Mouse (Mus musculus): ENCODE results near the gene Olfr715. TPM values are rescaled to one million over a fixed set of nuclear protein-coding genes. Genes with fewer than 3 reads are reported as not detected.
"Not testable (repeated sequence)": the region's sequence is repeated elsewhere in the genome, so short reads cannot be mapped to it uniquely, and the experiment has no call there.

Olfr715 gene
- not detected for total RNA-seq (2022)

DNA sequence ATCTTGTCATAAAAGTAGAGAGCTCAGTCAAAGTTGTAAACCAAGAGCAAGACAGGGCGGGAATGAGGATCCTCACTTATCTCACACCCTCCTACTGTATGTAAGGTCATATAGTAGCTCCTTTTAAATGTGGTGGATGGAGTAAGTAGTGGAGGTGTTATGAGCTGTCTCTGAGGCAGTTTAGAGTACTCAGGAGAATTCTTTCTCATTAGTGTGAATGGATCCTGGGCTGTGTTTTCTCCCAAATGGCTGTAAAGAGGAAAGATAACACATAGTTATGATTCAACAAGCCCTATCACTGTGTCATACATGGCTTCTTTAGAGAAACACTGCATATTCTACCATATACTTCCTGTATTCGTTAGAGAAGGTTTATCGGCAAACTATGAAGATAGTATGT is at the start of gene Olfr715:
Gene Olfr715, minus strand, starts transcription at position 101 of the 400 bp plus-strand sequence.
- not testable (repeated sequence) for DNase-seq (ENCODE audit: low spot score in 2 of 2)

DNA sequence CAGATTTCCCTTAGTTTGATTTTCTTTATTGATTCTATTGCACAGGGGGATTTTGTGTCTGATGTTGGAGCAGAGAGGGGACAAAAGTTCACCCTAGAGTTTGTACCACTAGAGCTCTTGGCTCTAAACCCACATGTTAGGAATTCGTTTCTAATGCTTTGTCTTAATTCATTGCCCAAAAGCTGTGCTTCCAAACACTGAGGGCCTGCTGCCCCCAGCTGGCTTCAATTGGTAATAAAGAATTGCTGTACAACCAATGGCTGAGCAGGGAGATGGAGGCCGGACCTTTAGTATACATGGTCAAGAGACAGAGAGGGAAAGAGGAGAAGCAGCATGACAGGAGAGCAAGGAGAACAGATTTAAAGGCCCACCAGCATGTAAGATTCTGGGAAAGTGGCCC is 49.5 kb upstream of the Olfr715 start:
- DNase-seq (ENCODE audit: low spot score in 2 of 2) = no peak

DNA sequence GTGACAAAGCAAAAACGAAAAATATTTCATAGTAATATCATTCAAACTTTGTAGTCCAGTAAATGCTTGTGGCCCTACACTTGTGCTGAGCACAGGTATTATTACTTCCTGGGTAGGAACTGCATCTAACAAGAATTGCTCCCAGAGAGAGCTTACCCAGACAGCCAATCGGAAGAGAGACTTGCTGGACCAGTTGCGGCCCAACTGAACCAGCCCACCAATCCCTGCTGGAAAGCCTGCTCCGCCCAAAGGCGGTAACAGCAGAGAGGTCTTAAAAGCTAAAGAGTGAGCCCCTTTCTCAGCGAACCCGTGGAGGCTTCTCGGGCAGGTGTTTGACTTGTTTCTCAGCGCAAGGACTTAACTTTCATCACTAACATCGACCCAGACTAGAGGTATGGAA is 35.8 kb upstream of the Olfr715 start, which contains the start of gene Nlrp14:
Gene Nlrp14, plus strand, starts transcription at position 301 of the 400 bp plus-strand sequence.
- DNase-seq (ENCODE audit: low spot score in 2 of 2) = no peak

DNA sequence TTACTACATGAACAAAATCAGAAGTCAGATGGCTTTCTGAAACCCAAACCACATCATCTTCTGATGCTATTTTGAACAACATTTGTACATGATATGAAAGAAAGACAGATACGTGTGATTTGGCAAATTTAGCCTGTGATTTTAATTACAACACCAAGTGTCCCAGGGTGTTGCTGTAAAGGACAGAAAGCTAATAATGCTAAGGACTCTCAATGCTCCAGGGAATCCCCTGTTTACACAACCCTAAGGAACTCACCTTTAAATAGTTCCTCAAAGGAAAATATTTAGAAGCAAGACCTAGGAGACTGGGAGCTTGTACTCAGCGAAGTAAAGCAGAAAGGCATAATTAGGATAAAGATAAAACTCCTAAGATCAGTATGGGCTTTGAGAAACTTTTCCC is 7.1 kb upstream of the Olfr715 start, which contains the start of gene Olfr716:
Gene Olfr716, plus strand, starts transcription at position 301 of the 400 bp plus-strand sequence.
- DNase-seq (ENCODE audit: low spot score in 2 of 2) = not testable (repeated sequence)

DNA sequence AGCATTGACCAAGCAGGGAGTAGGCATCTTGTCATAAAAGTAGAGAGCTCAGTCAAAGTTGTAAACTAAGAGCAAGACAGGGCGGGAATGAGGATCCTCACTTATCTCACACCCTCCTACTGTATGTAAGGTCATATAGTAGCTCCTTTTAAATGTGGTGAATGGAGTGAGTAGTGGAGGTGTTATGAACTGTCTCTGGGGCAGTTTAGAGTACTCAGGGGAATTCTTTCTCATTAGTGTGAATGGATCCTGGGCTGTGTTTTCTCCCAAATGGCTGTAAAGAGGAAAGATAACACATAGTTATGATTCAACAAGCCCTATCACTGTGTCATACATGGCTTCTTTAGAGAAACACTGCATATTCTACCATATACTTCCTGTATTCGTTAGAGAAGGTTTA is 20.6 kb downstream of the Olfr715 start, which contains the start of gene Olfr715b:
Gene Olfr715b, minus strand, starts transcription at position 101 of the 400 bp plus-strand sequence.
- DNase-seq (ENCODE audit: low spot score in 2 of 2) = not testable (repeated sequence)

DNA sequence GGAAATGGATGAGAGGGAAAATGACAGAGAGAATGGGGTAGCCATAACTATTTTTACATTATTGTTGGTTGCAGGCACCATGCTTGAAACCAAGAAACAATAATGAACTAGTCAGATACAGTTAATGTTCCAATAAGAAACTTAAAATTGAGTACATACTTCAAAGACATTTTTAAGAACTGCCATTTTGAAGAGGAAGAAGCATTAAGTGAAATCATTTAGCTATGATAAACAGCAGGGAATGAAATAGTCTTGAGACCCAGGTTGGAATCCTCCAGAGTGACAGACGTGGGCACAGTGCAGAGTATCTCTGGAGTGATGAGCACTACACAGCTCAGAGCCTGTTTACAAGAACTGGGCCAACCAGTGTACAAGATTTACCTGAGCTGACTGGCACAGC is 38.0 kb downstream of the Olfr715 start, which contains the start of gene Olfr17:
Gene Olfr17, plus strand, starts transcription at position 301 of the 400 bp plus-strand sequence.
- no peak for DNase-seq (ENCODE audit: low spot score in 2 of 2)

Other genes with a start within 250 kb of the Olfr715 start
- not detected for gene Olfr706, start 242.9 kb downstream of the Olfr715 start, total RNA-seq (2022)
- gene Olfr707, start 229.8 kb downstream of the Olfr715 start, total RNA-seq (2022) = not detected
- not detected for gene Olfr1532-ps1, start 223.1 kb downstream of the Olfr715 start, total RNA-seq (2022)
- gene Olfr709-ps1, start 198.9 kb downstream of the Olfr715 start, total RNA-seq (2022) = under 1 TPM in 1 of 4 experiments, not detected in 3; 0.14 TPM
- gene Olfr710, start 182.8 kb downstream of the Olfr715 start, total RNA-seq (2022) = not detected
- gene Olfr6, start 167.1 kb downstream of the Olfr715 start, total RNA-seq (2022) = not detected
- gene Olfr711, start 155.6 kb downstream of the Olfr715 start, total RNA-seq (2022) = not detected
- under 1 TPM in 1 of 4 experiments, not detected in 3; 0.05 TPM for gene Olfr2, start 125.0 kb downstream of the Olfr715 start, total RNA-seq (2022)
- not detected for gene Olfr713, start 99.9 kb downstream of the Olfr715 start, total RNA-seq (2022)
- gene Olfr714, start 60.1 kb downstream of the Olfr715 start, total RNA-seq (2022) = not detected
- gene Olfr17, start 37.9 kb downstream of the Olfr715 start, total RNA-seq (2022) = not detected
- not detected for gene Olfr715b, start 20.7 kb downstream of the Olfr715 start, total RNA-seq (2022)
- not detected for gene Olfr716, start 7.2 kb upstream of the Olfr715 start, total RNA-seq (2022)
- not detected for gene Nlrp14, start 35.9 kb upstream of the Olfr715 start, total RNA-seq (2022)
- gene Rbmxl2, start 78.4 kb upstream of the Olfr715 start, total RNA-seq (2022) = not detected
- gene Syt9, start 239.6 kb upstream of the Olfr715 start, total RNA-seq (2022) = 10 to 100 TPM; 10.8 to 12.7 (median 10.9) TPM

Measured in left cerebral cortex, adult 8-10 months (tissue).